Mouse (Mus musculus) cerebellum, adult 11-12 months (tissue): Measurements from ENCODE around the gene T.
"Not testable (repeated sequence)": the region's sequence is repeated elsewhere in the genome, so short reads cannot be mapped to it uniquely, and the experiment has no call there.

ENCODE experiments used
- DNase-seq: peaks from one replicate; pipeline ENCODE4 v3.0.0; 2022

The T gene

GRCm38 (mm10) chr17:8433978-8434960, at the start of gene T:
Gene T, plus strand, starts transcription at chr17:8434423.
- DNase-seq = no peak

GRCm38 (mm10) chr17:8385441-8385840, 48.8 kb upstream of the T start:
- no peak for DNase-seq

- DNase-seq = no peak
Measured at GRCm38 (mm10) chr17:8388463-8388862, 45.8 kb upstream of the T start.

GRCm38 (mm10) chr17:8388990-8389789, 45.0 kb upstream of the T start:
- no peak for DNase-seq

- DNase-seq = no peak
Measured at GRCm38 (mm10) chr17:8389790-8390095, 44.5 kb upstream of the T start.

- no peak for DNase-seq
Measured at GRCm38 (mm10) chr17:8390487-8390886, 43.7 kb upstream of the T start.

GRCm38 (mm10) chr17:8396371-8396770, 37.9 kb upstream of the T start:
- no peak for DNase-seq

- DNase-seq = no peak
Measured at GRCm38 (mm10) chr17:8397946-8398345, 36.3 kb upstream of the T start.

GRCm38 (mm10) chr17:8403932-8404331, 30.3 kb upstream of the T start:
- not testable (repeated sequence) for DNase-seq

GRCm38 (mm10) chr17:8406285-8406684, 27.9 kb upstream of the T start:
- DNase-seq = no peak

GRCm38 (mm10) chr17:8408002-8408401, 26.2 kb upstream of the T start:
- not testable (repeated sequence) for DNase-seq

GRCm38 (mm10) chr17:8408589-8409295, 25.5 kb upstream of the T start:
- DNase-seq = no peak

GRCm38 (mm10) chr17:8410330-8410729, 23.9 kb upstream of the T start:
- no peak for DNase-seq

- no peak for DNase-seq
Measured at GRCm38 (mm10) chr17:8413656-8414055, 20.6 kb upstream of the T start.

GRCm38 (mm10) chr17:8415533-8415932, 18.7 kb upstream of the T start:
- DNase-seq = no peak

GRCm38 (mm10) chr17:8416865-8417264, 17.4 kb upstream of the T start:
- no peak for DNase-seq

GRCm38 (mm10) chr17:8420739-8421138, 13.5 kb upstream of the T start:
- DNase-seq = no peak

GRCm38 (mm10) chr17:8421517-8421916, 12.7 kb upstream of the T start:
- DNase-seq = no peak

GRCm38 (mm10) chr17:8423283-8423682, 10.9 kb upstream of the T start:
- DNase-seq = no peak

GRCm38 (mm10) chr17:8429436-8429835, 4.8 kb upstream of the T start:
- DNase-seq = no peak

- no peak for DNase-seq
Measured at GRCm38 (mm10) chr17:8429896-8430295, 4.3 kb upstream of the T start.

- no peak for DNase-seq
Measured at GRCm38 (mm10) chr17:8432179-8432800, 1.9 kb upstream of the T start.
